Mouse (Mus musculus) mature B cell (primary cell): ENCODE measurements around the gene Dnah3.

Source experiments
- in situ Hi-C: fragments of 300-500 bp; cut with MboI; formaldehyde crosslinking; loops from 2 replicates; pipeline ENCODE4 v1.14.3; 2019

Dnah3 gene

DNA sequence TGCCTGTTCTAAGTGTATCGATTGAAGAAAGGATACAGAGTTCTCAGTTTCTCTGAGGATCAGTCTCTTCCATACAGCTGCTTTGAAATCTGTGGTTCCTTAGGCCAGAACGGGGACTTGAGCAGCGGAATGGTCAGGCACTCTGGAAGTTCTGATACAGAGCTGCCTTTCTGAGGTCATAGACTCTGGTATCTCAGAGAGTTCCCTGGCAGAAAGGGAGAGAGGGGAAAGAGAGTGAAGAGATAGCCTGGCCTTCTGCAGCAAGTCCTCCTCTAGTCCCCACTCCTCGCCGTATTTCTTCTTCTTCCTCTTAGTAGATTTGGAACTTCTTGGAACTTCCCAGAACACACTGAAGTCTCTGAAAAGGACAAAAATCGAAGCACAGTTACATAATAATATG, at the start of gene Dnah3:
Gene Dnah3, minus strand, starts transcription at position 101 of the 400 bp plus-strand sequence.
- in situ Hi-C loops, result no loop called here

GRCm38 (mm10) chr7:120142743-120143142, 47.7 kb upstream of the Dnah3 start:
- in situ Hi-C loops, result no loop called here

GRCm38 (mm10) chr7:120128951-120129350, 33.9 kb upstream of the Dnah3 start:
- in situ Hi-C loops, result no loop called here

DNA sequence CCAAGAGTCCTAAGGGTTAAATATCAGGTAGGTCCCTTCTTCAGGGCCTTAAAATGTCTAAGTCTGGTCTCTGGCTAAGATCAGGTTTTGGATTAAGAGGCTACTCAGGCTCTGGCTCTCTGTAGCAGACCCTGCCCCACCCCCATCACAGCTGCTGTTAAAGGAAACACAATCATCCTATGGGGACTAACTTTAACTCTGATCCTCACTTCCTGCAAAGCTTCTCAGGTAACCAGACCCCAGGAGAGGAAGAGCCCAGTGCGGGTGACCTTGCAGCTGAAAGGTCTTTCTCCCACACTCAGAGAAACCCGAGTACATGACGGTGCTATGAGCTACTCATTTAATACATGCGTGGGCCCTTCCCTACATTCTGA, 32.6 kb upstream of the Dnah3 start:
- in situ Hi-C loops, result no loop called here

GRCm38 (mm10) chr7:120126976-120127685, 32.1 kb upstream of the Dnah3 start:
- in situ Hi-C loops, result no loop called here

- in situ Hi-C loops, result no loop called here
Measured at GRCm38 (mm10) chr7:120124844-120125243, 29.8 kb upstream of the Dnah3 start.

DNA sequence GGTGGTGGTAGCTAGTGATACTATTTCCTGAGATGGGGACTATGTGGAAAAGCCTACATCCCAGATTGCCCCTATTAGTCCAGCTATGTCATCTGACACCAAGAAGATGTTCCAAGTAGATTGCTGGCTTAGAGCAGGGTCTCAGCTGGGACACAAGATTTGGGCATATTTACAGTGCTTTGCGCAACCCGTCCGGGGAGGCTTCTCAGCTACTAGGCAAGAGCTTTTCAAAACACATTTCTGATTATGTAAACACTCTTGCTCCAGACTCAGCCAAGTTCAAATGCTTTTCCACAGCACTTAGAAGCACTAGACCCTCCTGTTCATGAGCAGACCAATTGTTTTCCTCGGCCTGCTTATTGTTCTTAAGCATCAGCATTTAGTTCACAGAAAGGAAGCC, 28.7 kb upstream of the Dnah3 start:
- in situ Hi-C loops, result no loop called here

DNA sequence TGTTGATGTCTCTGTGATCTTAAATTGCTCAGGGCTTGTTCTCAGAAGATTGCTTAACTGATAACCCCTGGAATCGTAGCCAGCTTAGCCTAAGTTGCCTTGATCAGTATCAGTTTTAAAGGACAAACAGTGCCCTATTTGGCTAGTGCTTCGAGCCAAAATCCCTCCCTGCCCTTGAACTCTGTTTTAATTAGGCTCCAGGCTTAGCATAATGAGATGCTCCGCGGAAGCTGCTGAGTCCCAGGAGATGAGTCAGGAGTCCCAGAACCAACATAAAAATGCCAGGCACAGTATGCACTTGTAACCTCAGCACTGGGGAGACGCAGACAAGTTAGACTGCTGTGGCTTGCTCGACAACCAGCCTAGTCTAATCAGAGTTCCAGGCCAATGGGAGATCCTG, 22.4 kb upstream of the Dnah3 start:
- in situ Hi-C loops, result no loop called here

- in situ Hi-C loops, result no loop called here
Measured at GRCm38 (mm10) chr7:120116976-120117375, 21.9 kb upstream of the Dnah3 start.

DNA sequence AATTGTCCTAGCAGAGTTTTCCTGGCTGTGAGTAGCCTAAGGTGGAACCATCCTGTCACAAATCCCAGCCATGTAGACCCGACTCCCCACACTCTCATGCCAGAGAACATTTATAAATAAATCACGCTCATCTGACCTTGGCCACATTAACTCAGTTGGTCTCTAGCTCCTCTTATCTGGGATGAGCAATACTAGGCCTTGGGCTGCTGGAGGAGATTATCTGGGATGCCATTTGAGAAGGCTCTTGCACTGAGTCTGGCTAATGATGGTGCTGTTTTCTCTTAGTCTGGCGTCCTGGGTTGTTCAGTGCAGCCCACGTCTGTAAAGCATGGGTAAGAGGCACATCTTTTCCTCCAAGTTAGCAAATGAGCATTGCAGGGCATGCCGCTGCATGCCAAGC, 14.6 kb upstream of the Dnah3 start:
- in situ Hi-C loops, result no loop called here

GRCm38 (mm10) chr7:120106356-120106755, 11.3 kb upstream of the Dnah3 start:
- in situ Hi-C loops, result no loop called here

GRCm38 (mm10) chr7:120104975-120105374, 9.9 kb upstream of the Dnah3 start:
- in situ Hi-C loops, result no loop called here

DNA sequence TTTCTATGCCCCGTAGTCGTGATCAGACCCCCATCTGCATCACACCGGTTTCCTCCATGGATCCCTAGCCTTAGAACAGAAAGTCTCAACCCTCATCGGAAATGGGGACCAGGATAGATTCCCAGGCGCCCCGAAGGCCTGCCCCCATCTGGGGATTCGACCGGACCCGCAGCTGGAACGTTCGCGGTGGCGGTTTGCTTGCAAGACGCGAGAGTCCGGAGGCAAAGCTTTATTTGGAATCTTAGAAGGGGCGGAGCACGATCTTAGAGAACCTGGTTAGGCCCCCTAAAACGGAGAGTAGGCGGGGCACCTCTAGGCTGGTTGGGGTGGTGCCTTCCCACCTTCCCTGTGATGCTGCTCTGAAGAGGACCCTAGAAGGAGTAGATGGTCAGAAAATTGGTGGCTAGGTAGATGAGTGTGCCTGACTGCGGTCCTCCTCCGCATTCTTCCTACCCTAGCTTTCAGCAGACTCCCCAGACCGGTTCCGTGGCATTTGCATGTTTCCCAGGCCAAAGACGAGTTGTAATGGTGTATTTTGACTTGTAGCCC, 8.0 kb upstream of the Dnah3 start:
- in situ Hi-C loops, result no loop called here

GRCm38 (mm10) chr7:120102164-120102972, 7.3 kb upstream of the Dnah3 start, which contains the start of gene Tmem159:
Gene Tmem159 (plus strand): TSS chr7:120102353.
- in situ Hi-C loops, result no loop called here

DNA sequence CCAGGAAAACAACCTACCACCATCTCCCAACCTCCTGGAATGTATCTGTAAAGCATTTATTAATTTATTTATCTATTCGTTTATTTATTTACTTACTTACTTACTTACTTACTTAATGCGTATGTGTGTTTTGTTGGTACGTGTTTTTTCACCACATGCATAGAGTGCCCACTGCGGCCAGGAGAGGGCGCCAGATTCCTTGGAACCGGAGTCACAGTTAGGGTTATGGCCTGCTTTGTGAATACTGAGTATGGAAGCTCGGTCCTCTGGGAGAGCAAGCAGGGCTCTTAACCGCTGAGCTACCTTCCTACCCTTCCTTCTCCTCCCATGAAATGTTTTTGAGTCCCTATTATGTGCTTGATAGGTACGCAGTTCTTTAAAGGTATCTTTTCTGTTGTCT, 3.3 kb upstream of the Dnah3 start:
- in situ Hi-C loops, result no loop called here

DNA sequence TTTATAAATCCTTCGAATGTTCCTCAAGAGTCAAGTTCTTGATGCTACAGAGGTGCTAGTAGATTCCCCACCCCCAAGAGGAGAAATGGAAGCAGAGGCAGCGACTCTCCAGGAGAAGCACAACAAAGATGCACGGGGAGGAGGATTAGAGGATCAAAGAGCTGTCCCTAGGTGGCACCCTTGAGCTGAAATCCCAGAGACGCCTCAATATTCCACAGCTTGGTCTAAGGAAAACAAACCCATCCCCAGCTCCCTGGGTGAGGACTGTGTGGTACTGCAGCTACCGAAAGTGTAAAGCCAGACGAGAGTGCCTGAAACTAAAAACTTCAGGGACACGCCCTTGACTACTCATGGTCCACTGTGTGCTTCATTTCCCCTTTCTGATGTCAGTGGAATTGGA, 2.8 kb upstream of the Dnah3 start:
- in situ Hi-C loops, result no loop called here

- in situ Hi-C loops, result no loop called here
Measured at GRCm38 (mm10) chr7:120094216-120094615, 864 bp downstream of the Dnah3 start.

- in situ Hi-C loops, result no loop called here
Measured at GRCm38 (mm10) chr7:120093033-120093432, 2.0 kb downstream of the Dnah3 start.

GRCm38 (mm10) chr7:120080177-120080576, 14.9 kb downstream of the Dnah3 start:
- in situ Hi-C loops, result no loop called here

- in situ Hi-C loops, result no loop called here
Measured at GRCm38 (mm10) chr7:120069164-120069563, 25.9 kb downstream of the Dnah3 start.

- in situ Hi-C loops, result no loop called here
Measured at GRCm38 (mm10) chr7:120068114-120068513, 27.0 kb downstream of the Dnah3 start.

DNA sequence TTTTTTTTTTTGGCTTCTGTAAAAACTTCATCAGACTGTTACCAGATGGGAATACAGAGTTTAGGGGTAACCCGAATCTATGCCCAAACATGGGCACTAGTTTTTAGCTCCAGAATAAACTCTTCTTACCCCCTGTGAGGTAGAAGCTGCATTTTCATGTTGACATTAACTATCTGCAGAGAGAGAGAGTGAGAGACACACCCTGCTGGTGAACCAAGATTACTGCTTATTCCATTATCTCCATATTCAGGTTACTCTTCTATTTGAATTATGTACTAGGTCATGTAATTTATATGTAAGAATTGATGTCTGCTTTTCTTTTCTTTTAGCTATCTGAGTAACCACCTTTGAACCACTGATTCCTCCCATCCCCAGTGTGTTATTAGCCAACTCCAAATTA, 31.0 kb downstream of the Dnah3 start:
- in situ Hi-C loops, result no loop called here

GRCm38 (mm10) chr7:120055479-120055878, 39.6 kb downstream of the Dnah3 start:
- in situ Hi-C loops, result no loop called here
